Mouse (Mus musculus) brain, embryonic 14.5 days (tissue): ENCODE results near the gene She.

Source experiments
- CTCF ChIP-seq: fragments of 200-500 bp; IDR thresholded peaks from 2 replicates; pipeline ENCODE4 v1.5.1; 2012; ENCODE audit warnings: inconsistent platforms, mild to moderate bottlenecking, moderate library complexity, borderline replicate concordance; ENCODE audit not compliant: insufficient read depth, insufficient read length; ENCODE audit errors: extremely low read depth
- POLR2A ChIP-seq: fragments of 200-500 bp; IDR thresholded peaks from 2 replicates; pipeline ENCODE4 v1.6.1; 2012; ENCODE audit warnings: mild to moderate bottlenecking, inconsistent platforms, borderline replicate concordance; ENCODE audit not compliant: poor library complexity, insufficient read depth, insufficient read length, severe bottlenecking; ENCODE audit errors: extremely low read depth

DNA sequence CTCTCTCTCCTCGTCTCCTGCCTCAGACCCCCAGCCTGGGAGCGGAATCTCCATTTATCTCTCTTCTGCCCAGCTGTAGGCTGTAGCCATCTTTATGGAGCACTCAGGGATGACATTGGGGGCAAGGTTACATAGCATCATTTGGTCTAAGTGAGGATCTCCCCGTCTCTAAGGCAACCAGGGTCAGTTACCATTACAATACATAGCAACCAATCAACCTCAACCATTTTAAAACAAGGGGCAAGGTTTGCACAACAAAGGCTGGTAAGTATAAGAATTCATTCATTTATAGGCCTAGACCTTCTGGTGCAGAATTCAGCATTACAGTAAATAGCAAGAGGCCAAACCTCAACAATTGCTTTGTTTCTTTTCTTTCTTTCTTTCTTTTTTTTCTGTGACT is 4.9 kb upstream of the She start:
- TF ChIP-seq CTCF (no peak), POLR2A (no peak)
